Mouse (Mus musculus) CH12.LX (cell line): ENCODE results near the gene Utp14a. TPM values are rescaled to one million over a fixed set of nuclear protein-coding genes. Genes with fewer than 3 reads are reported as not detected.

Experiments
- DNase-seq: peaks from one replicate; pipeline ENCODE4 v3.0.0-alpha.2; 2013; ENCODE audit errors: extremely low read depth
- H3K27ac ChIP-seq: 2 replicates; pipeline ENCODE4 v1.5.1; 2012; ENCODE audit warnings: low read depth, mild to moderate bottlenecking, control low read depth, moderate library complexity; ENCODE audit not compliant: insufficient read depth
- H3K27me3 ChIP-seq: replicated peaks from 2 replicates; pipeline ENCODE3; 2012; ENCODE audit warnings: inconsistent platforms
- H3K36me3 ChIP-seq, 2 experiments: replicated peaks in 1 of 2; 2 replicates each; pipeline versions ENCODE3 to v1.6.1; 2012; ENCODE audit warnings: inconsistent platforms in 1 of 2, low read length in 1 of 2, mild to moderate bottlenecking in 1 of 2, mixed read lengths in 1 of 2, moderate library complexity in 1 of 2; ENCODE audit not compliant: control insufficient read depth in 1 of 2, insufficient read depth in 1 of 2
- H3K4me1 ChIP-seq, 2 experiments: 2 replicates each; pipeline ENCODE4 v1.6.1; 2012; ENCODE audit warnings: inconsistent platforms in 1 of 2, moderate library complexity in 1 of 2; ENCODE audit not compliant: insufficient read depth in 2 of 2, control insufficient read depth in 1 of 2
- H3K4me2 ChIP-seq: 2 replicates; pipeline ENCODE4 v1.6.1; 2012; ENCODE audit warnings: low read depth, mild to moderate bottlenecking, control low read depth; ENCODE audit not compliant: poor library complexity, insufficient read depth, severe bottlenecking
- H3K4me3 ChIP-seq, 3 experiments: fragments of 150-350 bp in 1 of 3; sonication (generic) in 1 of 3; replicated peaks in 1 of 3; 2 replicates each; pipeline versions ENCODE3 to v1.5.1; 2011 to 2012; ENCODE audit warnings: low read depth in 2 of 3, low read length in 2 of 3, mild to moderate bottlenecking in 2 of 3, moderate library complexity in 2 of 3, control low read depth in 1 of 3, improper control_type of control experiment in 1 of 3, inconsistent platforms in 1 of 3, mixed read lengths in 1 of 3; ENCODE audit not compliant: poor library complexity in 1 of 3
- H3K79me2 ChIP-seq: replicated peaks from 2 replicates; pipeline ENCODE4 v1.6.1; 2012; ENCODE audit warnings: mild to moderate bottlenecking, moderate library complexity; ENCODE audit not compliant: control insufficient read depth, poor library complexity, insufficient read depth, severe bottlenecking; ENCODE audit errors: extremely low read depth
- H3K9ac ChIP-seq: 2 replicates; pipeline ENCODE4 v1.6.1; 2012; ENCODE audit warnings: low read depth, mild to moderate bottlenecking, control low read depth, moderate library complexity; ENCODE audit not compliant: insufficient read depth
- H3K9me3 ChIP-seq: replicated peaks from 2 replicates; pipeline ENCODE3; 2012; ENCODE audit warnings: low read length, inconsistent platforms, mixed read lengths
- CHD1 ChIP-seq: IDR thresholded peaks from 2 replicates; pipeline ENCODE4 v1.6.1; 2012; ENCODE audit warnings: low read depth, low read length, improper control_type of control experiment, inconsistent platforms
- CHD2 ChIP-seq: IDR thresholded peaks from 2 replicates; pipeline ENCODE4 v1.6.1; 2011; ENCODE audit warnings: low read length, improper control_type of control experiment
- EP300 ChIP-seq: IDR thresholded peaks from 2 replicates; pipeline ENCODE4 v1.6.1; 2011; ENCODE audit warnings: low read length, improper control_type of control experiment
- ETS1 ChIP-seq: conservative IDR thresholded peaks from 2 replicates; pipeline ENCODE4 v1.6.1; 2012; ENCODE audit warnings: low read depth, mild to moderate bottlenecking, inconsistent platforms, low read length, improper control_type of control experiment, moderate library complexity
- GABPA ChIP-seq: IDR thresholded peaks from 2 replicates; pipeline ENCODE4 v1.6.1; 2012; ENCODE audit warnings: low read depth, low read length, improper control_type of control experiment, inconsistent platforms; ENCODE audit not compliant: insufficient replicate concordance
- HCFC1 ChIP-seq: IDR thresholded peaks from 2 replicates; pipeline ENCODE4 v1.6.1; 2012; ENCODE audit warnings: low read depth, mild to moderate bottlenecking, inconsistent platforms, low read length, improper control_type of control experiment
- JUN ChIP-seq: IDR thresholded peaks from 2 replicates; pipeline ENCODE4 v1.6.1; 2011; ENCODE audit warnings: low read depth, mild to moderate bottlenecking, low read length, improper control_type of control experiment, moderate library complexity; ENCODE audit not compliant: insufficient read depth
- KAT2A ChIP-seq: IDR thresholded peaks from 2 replicates; pipeline ENCODE4 v1.6.1; 2012; ENCODE audit warnings: low read length, improper control_type of control experiment, inconsistent platforms; ENCODE audit not compliant: insufficient replicate concordance
- MAFK ChIP-seq: IDR thresholded peaks from 2 replicates; pipeline ENCODE4 v1.6.1; 2011; ENCODE audit warnings: low read length, improper control_type of control experiment; ENCODE audit not compliant: insufficient replicate concordance
- MAX ChIP-seq: IDR thresholded peaks from 2 replicates; pipeline ENCODE4 v1.6.1; 2011; ENCODE audit warnings: low read length, improper control_type of control experiment
- MAZ ChIP-seq: IDR thresholded peaks from 2 replicates; pipeline ENCODE4 v1.6.1; 2012; ENCODE audit warnings: low read depth, mild to moderate bottlenecking, inconsistent platforms, low read length, improper control_type of control experiment, moderate library complexity
- MEF2A ChIP-seq: IDR thresholded peaks from 2 replicates; pipeline ENCODE4 v1.6.1; 2014; ENCODE audit warnings: low read depth, mild to moderate bottlenecking, inconsistent platforms, low read length, improper control_type of control experiment, borderline replicate concordance
- MXI1 ChIP-seq: IDR thresholded peaks from 2 replicates; pipeline ENCODE4 v1.6.1; 2011; ENCODE audit warnings: mild to moderate bottlenecking, low read depth, low read length, improper control_type of control experiment
- MYC ChIP-seq: IDR thresholded peaks from 2 replicates; pipeline ENCODE4 v1.6.1; 2011; ENCODE audit warnings: low read depth, mild to moderate bottlenecking, improper control_type of control experiment, low read length
- NELFE ChIP-seq: IDR thresholded peaks from 2 replicates; pipeline ENCODE4 v1.6.1; 2011; ENCODE audit warnings: low read depth, low read length, improper control_type of control experiment
- PAX5 ChIP-seq: IDR thresholded peaks from 2 replicates; pipeline ENCODE4 v1.6.1; 2012; ENCODE audit warnings: low read length, inconsistent platforms, mixed read lengths
- POLR2A ChIP-seq: IDR thresholded peaks from 2 replicates; pipeline ENCODE4 v1.6.1; 2011; ENCODE audit warnings: low read depth, mild to moderate bottlenecking, improper control_type of control experiment, low read length
- RAD21 ChIP-seq: IDR thresholded peaks from 2 replicates; pipeline ENCODE4 v1.6.1; 2011; ENCODE audit warnings: low read depth, mild to moderate bottlenecking, low read length, improper control_type of control experiment, moderate library complexity
- SIN3A ChIP-seq: IDR thresholded peaks from 2 replicates; pipeline ENCODE4 v1.6.1; 2012; ENCODE audit warnings: low read length, improper control_type of control experiment, inconsistent platforms
- SMC3 ChIP-seq: IDR thresholded peaks from 2 replicates; pipeline ENCODE4 v1.6.1; 2011; ENCODE audit warnings: low read depth, low read length, improper control_type of control experiment
- TCF12 ChIP-seq: IDR thresholded peaks from 2 replicates; pipeline ENCODE4 v1.6.1; 2014; ENCODE audit warnings: low read depth, mild to moderate bottlenecking, inconsistent platforms, low read length, improper control_type of control experiment
- UBTF ChIP-seq: IDR thresholded peaks from 2 replicates; pipeline ENCODE4 v1.6.1; 2012; ENCODE audit warnings: low read depth, mild to moderate bottlenecking, inconsistent platforms, low read length, improper control_type of control experiment, moderate library complexity
- USF1 ChIP-seq: IDR thresholded peaks from 2 replicates; pipeline ENCODE4 v1.6.1; 2014; ENCODE audit warnings: low read depth, mild to moderate bottlenecking, inconsistent platforms, low read length, improper control_type of control experiment
- ZC3H11A ChIP-seq: IDR thresholded peaks from 2 replicates; pipeline ENCODE4 v1.6.1; 2012; ENCODE audit warnings: low read depth, mild to moderate bottlenecking, inconsistent platforms, low read length, improper control_type of control experiment
- ZMIZ1 ChIP-seq: IDR thresholded peaks from 2 replicates; pipeline ENCODE4 v1.6.1; 2012; ENCODE audit warnings: low read depth, mild to moderate bottlenecking, inconsistent platforms, low read length, improper control_type of control experiment
- dilution Hi-C: fragments of 300-500 bp; cut with MboI; formaldehyde crosslinking; loops from 2 replicates; pipeline ENCODE4 v1.14.3; 2020; ENCODE audit warnings: low sequenced_read_pairs; ENCODE audit not compliant: extremely low pct_unique_long_range_greater_than_20kb, extremely low pct_ligation_motif_present
- in situ Hi-C: fragments of 300-500 bp; cut with MboI; formaldehyde crosslinking; loops from 3 replicates; pipeline ENCODE4 v1.14.3; 2019; ENCODE audit warnings: low sequenced_read_pairs, low pct_ligation_motif_present, low pct_unique_long_range_greater_than_20kb, mixed read lengths
- polyA plus RNA-seq: library from polyadenylated mRNA; unstranded; fragments of >175 nt; gene quantifications from 2 replicates; pipeline ENCODE4 v1.2.1, GENCODE M21; 2012; ENCODE audit warnings: low read depth; ENCODE audit not compliant: insufficient read length
- total RNA-seq, 2 experiments: library from RNA; depleted of rRNA; stranded (reverse); fragments of 300-350 nt in 1 of 2; fragments of >200 nt in 1 of 2; gene quantifications; 2 replicates each; pipeline ENCODE4 v1.2.3; 2012 to 2014

The Utp14a gene
- total and polyA plus RNA-seq, 3 experiments: 29.3 to 48.7 (median 44.2) TPM

DNA sequence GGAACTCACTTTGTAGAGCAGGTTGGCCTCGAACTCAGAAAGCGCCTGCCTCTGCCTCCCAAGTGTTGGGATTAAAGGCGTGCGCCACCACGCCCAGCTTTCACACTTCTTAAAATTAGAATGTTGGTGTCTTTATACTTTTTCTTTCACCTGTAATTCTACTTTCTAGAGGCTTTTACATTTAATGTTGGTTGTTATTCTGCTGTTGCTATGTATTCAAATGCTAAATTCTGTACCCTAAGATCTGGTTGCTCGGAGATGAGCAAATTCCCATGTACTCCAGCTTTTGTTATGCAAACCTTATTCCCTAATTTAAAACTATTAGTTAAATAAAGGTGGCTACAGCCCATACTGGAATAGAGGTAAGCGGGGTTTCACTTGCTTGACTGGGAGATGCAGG lies 34.0 kb upstream of the Utp14a start:
- Histone ChIP-seq H3K79me2 (no peaks in the 10 kb centered on the region), H3K36me3 (no peaks in the 10 kb centered on the region), H3K27ac (no peak overlapping the region), H3K4me3 (no peak overlapping the region), H3K27me3 (no peaks in the 10 kb centered on the region), H3K4me2 (no peak overlapping the region)
- no peak for TF ChIP-seq SIN3A
- no peak for TF ChIP-seq MAFK
- TF ChIP-seq PAX5: no peak
- TF ChIP-seq HCFC1: no peak
- no peak for TF ChIP-seq CHD2
- no peak for TF ChIP-seq JUN
- no peak for TF ChIP-seq TCF12
- TF ChIP-seq, all 38 proteins: peak for 0
- in situ Hi-C loops (no loop called here), dilution Hi-C loops (no loop called here)
- no peak for DNase-seq
- no peaks in the 10 kb centered on the region for H3K9me3 ChIP-seq
- no peak overlapping the region for H3K9ac ChIP-seq
- H3K4me1 ChIP-seq: no peaks in the 10 kb centered on the region

DNA sequence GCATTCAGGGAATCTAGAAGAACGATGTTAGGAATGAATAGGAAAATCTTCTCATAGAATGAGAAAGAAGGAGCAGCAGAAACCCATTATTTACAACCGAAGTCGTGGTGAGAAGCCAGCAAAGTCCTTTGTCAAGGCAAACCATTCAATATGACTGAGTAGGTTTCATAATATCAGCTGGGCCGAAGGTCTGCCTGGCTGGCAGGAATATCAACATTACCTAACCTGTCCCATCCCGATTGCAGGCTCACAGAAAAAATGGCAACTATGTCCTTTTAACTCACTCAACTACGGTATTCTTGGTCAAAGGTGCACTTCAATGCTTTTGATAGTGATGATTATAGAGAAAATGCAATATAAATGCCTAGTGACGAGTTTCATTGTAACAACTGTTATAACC lies 30.4 kb upstream of the Utp14a start:
- Histone ChIP-seq H3K27me3 (no peaks in the 10 kb centered on the region), H3K4me2 (no peak overlapping the region), H3K36me3 (no peaks in the 10 kb centered on the region), H3K4me3 (no peak overlapping the region), H3K79me2 (no peaks in the 10 kb centered on the region), H3K9ac (no peak overlapping the region), H3K9me3 (no peaks in the 10 kb centered on the region), H3K27ac (no peak overlapping the region), H3K4me1 (no peaks in the 10 kb centered on the region)
- DNase-seq: no peak
- in situ Hi-C loops: no loop called here
- dilution Hi-C loops: no loop called here
- no peak for TF ChIP-seq MXI1
- TF ChIP-seq SMC3: no peak
- TF ChIP-seq EP300: no peak
- no peak for TF ChIP-seq KAT2A
- TF ChIP-seq MEF2A: no peak
- no peak for TF ChIP-seq ETS1
- TF ChIP-seq HCFC1: no peak
- no peak for TF ChIP-seq MYC
- TF ChIP-seq CHD1: no peak
- no peak for TF ChIP-seq GABPA
- TF ChIP-seq USF1: no peak
- TF ChIP-seq SIN3A: no peak
- TF ChIP-seq MAZ: no peak
- TF ChIP-seq ZMIZ1: no peak
- TF ChIP-seq ZC3H11A: no peak
- TF ChIP-seq POLR2A: no peak
- TF ChIP-seq NELFE: no peak
- TF ChIP-seq UBTF: no peak
- TF ChIP-seq MAX: no peak
- TF ChIP-seq RAD21: no peak
